Mouse (Mus musculus): ENCODE results near the gene Hist1h2ai. TPM values are rescaled to one million over a fixed set of nuclear protein-coding genes. Genes with fewer than 3 reads are reported as not detected.
"Not testable (repeated sequence)": the region's sequence is repeated elsewhere in the genome, so short reads cannot be mapped to it uniquely, and the experiment has no call there.

Hist1h2ai gene
- total RNA-seq (2014; fragmentation: Nextera tagmentation): 17.2 TPM in 1 of 2 replicates, not detected in the other
- 2,072 and 5,185 TPM in 2 replicates for total RNA-seq (2017)

DNA sequence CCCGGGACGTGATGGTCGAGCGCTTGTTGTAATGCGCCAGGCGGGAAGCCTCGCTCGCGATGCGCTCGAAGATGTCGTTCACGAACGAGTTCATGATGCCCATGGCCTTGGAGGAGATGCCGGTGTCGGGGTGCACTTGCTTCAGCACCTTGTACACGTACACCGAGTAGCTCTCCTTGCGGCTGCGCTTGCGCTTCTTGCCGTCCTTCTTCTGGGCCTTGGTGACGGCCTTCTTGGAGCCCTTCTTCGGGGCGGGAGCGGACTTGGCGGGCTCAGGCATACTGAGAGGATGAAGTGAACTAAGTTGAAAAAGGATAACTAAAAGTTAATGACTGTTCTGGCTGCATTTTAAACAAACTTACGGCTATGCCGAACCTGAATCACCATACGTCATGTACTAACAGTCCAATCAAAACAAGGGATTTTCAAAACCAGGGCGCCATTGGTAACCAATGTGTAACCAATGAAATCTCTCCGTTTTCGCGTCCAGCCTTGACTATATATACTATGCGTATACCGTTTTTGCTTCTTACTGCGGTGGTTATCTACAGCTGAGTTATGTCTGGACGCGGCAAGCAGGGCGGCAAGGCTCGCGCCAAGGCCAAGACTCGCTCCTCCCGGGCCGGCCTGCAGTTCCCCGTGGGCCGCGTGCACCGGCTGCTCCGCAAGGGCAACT lies at the start of gene Hist1h2ai, which contains the start of gene Hist1h2bl:
TSS of gene Hist1h2ai (plus strand) at position 559 of the 676 bp plus-strand sequence.
TSS of gene Hist1h2bl (minus strand) at position 280 of the 676 bp plus-strand sequence.
- peak; percentile 81 for ATAC-seq (replicated peaks; ENCODE audit: poor library complexity, severe bottlenecking)

DNA sequence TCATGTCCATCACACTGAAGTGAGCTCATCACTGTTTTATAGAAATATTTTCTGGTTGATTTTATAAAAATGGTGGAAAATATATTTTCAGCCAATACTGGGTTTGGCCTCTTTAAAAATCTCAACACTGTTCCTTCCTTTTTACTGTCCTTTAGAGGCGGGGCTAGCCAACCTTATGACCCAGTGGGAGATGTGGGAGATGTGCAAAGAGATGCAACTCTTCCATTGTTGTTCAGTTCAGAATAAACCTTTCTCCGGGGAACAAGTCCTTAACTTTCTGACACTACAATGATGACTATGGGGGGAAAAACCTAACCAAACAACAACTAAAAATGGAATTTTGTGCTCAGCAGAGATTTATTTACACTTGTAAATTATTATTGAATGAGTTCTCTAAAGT lies 38.9 kb upstream of the Hist1h2ai start, which contains the start of gene Olfr1360:
TSS of gene Olfr1360 (minus strand) at position 101 of the 400 bp plus-strand sequence.
- no peak for ATAC-seq (replicated peaks; ENCODE audit: poor library complexity, severe bottlenecking)

DNA sequence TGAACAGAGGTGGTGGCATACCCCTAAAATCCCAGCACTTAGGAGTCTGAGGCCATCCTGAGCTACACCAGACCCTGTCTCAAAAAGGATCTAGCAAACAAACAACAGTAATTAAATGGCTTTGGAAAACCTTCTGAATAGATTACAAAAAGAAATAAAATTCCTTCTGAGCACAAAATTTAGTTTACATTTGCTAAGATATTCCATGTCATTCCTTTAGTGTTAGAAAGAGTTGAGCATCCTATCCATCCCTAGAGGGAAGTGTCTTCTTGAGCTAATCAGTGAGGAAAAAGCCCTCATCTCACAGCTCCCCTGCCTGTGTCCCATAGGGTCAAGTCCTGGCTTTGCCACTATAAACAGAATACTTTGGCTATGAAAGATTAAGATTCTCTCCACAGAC lies 18.4 kb upstream of the Hist1h2ai start, which contains the start of gene Olfr1359:
TSS of gene Olfr1359 (plus strand) at position 301 of the 400 bp plus-strand sequence.
- ATAC-seq (replicated peaks; ENCODE audit: poor library complexity, severe bottlenecking): no peak

DNA sequence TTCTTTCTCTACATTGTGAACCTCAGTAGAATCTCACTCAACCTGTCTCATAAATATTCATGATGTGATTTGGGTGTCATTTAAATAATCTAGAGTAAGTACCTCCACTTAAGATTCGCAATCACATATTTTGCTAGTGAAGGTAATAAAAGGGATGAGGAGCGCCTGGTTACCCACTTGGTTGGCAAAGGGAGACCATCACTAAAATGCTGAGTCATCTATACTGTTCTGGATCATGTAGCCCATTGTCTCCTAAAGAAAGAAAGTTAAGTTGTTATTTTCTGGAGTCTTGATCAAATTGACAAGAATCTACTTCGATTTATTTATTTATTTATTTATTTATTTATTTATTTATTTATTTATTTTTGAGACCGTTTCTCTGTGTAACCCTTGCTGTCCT lies 9.6 kb upstream of the Hist1h2ai start:
- ATAC-seq (replicated peaks; ENCODE audit: poor library complexity, severe bottlenecking): no peak

DNA sequence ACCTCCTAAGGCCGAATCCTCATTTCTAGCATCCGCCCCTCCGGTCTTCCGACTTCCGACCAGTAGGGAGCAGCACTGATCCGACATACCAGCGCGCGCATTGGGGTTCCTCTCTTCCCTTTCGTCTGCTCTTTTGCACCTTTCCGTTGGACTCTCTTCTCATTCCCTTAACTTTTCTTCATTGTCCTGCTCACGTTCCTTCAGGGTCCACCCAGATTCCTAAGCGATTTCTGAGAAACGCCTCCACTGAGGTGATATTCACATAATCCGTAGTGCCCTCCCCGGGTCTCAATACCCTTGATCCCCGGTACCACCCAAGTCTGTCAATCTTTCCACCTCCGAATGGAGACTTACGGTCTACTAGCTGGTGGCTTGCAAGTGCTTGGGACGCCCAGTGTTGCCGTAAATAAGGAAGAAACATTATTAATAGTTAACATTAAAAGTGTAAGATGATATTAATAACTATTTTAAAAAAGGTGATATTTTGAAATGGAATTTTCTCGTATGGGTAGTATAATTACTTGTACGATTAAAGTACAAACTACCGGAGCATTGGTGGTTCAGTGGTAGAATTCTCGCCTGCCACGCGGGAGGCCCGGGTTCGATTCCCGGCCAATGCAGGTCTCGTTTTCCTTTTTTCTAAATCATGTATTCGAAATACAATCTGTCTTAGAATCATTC lies 6.1 kb upstream of the Hist1h2ai start:
- peak; percentile 89 for ATAC-seq (replicated peaks; ENCODE audit: poor library complexity, severe bottlenecking)

DNA sequence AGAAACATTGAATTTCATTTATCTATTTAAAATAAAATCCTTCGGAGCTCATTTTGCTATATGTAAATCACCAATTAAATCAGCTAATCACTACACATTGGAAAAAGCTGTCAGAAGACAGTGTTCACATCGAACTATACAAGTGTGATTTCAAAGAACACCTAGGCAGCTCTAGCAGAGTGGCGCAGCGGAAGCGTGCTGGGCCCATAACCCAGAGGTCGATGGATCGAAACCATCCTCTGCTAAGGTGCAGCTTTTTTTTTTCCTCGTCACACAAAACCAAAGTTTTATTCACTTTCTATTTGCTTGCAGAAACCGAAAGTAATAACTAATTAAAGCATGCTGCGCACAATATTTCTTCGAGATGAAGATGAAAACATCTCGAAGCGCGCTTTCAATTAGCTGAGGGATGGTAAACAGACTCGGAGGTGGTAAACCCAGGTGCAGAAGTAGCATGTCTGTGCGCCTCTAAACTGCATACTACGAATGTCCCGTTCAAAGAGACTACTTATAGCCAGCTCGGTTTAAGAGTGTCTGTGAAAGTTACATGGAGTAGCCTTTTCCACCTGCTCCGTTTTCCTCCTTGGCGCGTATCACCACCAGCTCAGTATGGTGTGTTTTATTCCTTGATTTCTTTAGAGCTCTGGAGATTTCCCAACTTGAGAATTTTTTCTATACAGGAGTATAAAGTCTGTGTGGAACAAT lies 5.2 kb upstream of the Hist1h2ai start:
- peak; percentile 46 for ATAC-seq (replicated peaks; ENCODE audit: poor library complexity, severe bottlenecking)

DNA sequence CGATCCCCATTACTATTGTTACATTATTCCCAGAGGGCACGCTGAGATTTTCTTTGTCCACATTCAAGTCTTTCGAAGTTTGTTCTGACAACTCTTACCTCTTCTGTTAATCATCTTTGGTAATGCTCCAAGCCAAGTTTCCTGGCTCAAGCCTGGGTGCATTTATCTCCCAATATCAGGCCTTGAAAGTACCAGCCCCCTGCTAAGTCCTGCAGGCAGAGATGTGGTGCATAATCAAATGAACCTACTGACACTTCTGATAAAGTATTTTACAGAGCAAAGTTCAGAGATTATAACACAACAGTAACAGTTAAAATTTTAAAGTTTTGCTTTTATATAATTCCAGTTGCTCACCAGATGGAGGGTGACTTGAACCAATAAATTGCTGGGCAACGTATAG lies 4.5 kb upstream of the Hist1h2ai start:
- no peak for ATAC-seq (replicated peaks; ENCODE audit: poor library complexity, severe bottlenecking)

DNA sequence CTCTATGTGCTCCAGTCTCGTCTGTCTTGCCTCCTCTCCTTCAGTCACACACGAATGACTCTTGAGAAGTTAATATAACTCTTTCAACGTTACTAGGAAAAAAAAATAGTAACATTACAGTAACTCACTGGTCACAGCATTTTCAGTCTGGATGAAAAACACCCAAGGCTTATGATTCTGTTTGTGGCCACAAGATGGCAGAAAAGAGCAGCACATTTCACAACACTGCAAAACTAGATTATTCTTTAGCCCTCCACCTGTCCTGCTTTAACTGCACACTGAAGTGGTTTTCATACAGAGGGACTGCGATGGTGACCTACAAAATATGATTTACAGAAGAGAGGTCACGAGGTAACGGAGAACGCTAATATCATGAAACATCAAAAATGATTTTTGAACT lies 1.5 kb upstream of the Hist1h2ai start:
- peak; percentile 21 for ATAC-seq (replicated peaks; ENCODE audit: poor library complexity, severe bottlenecking)

DNA sequence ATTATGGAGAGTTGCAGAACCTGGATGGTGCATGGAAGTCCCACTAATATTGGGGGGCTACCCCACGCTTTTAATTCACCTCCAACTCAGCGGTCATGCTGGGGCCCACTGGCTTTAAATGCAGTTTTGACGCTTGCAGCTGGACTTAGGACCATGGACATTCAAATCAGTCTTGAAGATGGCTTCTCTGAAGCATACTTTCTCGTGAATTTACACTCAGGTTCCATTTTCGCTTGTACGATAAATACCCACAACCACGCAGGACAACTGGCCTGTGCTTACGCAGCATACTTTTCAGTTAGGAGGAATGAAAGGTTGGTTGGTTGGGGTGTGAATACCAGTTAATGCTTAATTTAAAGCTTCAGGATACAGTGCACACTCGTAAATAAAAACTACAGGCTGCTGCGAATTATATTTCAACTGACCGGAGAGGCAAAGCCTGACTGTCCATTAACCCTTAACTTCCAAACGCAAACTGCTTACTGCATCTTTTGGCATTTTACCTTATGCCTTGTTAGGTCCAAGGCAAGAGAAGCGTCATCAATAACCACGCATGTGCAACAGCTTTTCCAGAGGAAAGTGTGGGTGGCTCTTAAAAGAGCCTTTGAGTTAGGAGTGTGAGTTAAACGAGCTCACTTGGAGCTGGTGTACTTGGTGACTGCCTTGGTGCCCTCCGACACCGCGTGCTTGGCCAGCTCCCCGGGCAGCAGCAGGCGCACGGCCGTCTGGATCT lies 925 bp upstream of the Hist1h2ai start:
- peak; percentile 20 for ATAC-seq (replicated peaks; ENCODE audit: poor library complexity, severe bottlenecking)

DNA sequence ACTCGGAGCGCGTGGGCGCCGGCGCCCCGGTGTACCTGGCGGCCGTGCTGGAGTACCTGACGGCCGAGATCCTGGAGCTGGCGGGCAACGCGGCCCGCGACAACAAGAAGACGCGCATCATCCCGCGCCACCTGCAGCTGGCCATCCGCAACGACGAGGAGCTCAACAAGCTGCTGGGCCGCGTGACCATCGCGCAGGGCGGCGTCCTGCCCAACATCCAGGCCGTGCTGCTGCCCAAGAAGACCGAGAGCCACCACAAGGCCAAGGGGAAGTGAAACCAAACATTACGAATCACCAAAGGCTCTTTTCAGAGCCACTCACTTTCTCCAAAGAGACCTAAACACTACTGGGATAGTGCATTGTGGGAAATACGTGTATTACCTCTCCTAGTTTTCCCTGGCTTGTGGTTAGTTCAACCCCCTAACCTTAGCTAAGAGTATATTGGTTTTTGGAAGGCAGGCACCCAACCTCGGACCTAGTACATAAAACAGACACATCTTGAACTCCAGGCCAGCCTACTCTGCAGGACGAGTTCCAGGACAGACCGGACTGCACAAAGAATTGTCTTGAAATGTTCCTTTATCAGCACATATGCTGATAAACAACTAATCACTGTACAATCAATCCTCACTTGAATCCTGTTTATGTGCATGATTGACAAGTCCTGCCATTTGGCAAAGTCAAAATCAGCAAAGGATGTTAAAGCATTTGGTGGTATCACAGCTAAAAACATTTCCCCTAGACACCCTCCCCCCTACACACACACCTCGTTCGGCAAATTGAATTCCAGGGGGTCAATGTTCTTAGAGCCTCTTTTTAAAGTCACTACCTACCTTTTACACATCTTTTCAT lies 544 bp downstream of the Hist1h2ai start:
- peak; percentile 43 for ATAC-seq (replicated peaks; ENCODE audit: poor library complexity, severe bottlenecking)

DNA sequence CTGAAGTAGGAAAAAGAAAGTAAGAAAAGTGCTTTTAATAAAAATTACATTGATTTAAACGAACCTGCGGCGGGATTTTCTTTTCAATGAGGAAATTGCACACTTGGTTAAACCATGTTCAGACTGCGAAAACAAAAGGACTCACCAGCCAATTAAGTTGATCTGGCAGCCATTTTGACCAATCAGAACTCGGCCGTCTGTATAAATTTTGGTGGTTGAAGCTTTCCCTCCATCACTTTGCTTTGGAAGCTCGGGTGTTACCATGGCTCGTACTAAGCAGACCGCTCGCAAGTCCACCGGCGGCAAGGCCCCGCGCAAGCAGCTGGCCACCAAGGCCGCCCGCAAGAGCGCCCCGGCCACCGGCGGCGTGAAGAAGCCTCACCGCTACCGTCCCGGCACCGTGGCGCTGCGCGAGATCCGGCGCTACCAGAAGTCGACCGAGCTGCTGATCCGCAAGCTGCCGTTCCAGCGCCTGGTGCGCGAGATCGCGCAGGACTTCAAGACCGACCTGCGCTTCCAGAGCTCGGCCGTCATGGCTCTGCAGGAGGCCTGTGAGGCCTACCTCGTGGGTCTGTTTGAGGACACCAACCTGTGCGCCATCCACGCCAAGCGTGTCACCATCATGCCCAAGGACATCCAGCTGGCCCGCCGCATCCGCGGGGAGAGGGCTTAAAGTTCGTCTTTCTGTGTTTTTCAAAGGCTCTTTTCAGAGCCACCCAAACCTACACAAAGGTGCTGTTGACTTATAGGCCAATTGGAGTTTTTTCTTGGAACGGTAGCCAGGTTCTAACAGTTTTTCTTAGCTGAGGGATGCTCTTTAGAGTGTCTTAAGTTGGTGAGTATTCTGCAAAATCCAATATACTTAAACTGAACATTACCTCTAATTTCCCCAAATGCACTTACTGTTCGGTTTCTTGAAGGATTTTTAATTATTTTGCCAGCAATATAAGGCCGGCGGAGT lies 1.5 kb downstream of the Hist1h2ai start, which contains the start of gene Hist1h3h:
TSS of gene Hist1h3h (plus strand) at position 263 of the 961 bp plus-strand sequence.
- ATAC-seq (replicated peaks; ENCODE audit: poor library complexity, severe bottlenecking): peak; percentile 33

DNA sequence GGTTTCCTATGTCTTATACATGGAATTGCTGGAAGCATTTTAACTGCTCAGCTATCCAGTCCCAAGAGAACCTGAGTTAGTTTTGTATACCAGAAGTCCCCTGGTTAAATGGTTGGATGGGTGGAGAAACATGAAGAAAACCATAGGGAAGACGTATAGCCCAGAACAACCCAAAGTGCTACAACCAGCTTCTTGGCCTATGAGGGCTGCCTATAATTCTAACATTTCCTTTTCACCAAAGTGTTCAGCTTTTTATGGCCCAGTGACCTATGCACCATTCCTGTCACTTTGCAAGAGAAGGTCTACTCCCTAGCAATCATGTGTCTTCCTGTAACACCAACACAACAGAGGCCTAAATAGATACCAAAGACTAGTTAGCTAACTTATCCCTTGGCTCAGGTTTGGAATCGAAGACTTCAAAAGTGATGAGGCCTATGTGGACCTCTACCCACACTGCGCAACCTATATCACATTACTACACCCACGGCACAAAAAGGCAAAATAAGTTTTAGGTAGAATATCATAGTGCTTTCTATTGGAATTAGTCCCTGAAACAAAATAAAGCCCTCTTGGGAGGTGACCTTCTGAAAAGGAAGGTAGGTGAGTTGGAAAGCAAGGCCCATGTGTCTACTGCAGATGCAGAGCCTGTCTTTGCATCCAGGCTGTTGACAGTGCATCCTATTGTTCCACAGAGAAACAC lies 2.3 kb downstream of the Hist1h2ai start:
- ATAC-seq (replicated peaks; ENCODE audit: poor library complexity, severe bottlenecking): no peak

DNA sequence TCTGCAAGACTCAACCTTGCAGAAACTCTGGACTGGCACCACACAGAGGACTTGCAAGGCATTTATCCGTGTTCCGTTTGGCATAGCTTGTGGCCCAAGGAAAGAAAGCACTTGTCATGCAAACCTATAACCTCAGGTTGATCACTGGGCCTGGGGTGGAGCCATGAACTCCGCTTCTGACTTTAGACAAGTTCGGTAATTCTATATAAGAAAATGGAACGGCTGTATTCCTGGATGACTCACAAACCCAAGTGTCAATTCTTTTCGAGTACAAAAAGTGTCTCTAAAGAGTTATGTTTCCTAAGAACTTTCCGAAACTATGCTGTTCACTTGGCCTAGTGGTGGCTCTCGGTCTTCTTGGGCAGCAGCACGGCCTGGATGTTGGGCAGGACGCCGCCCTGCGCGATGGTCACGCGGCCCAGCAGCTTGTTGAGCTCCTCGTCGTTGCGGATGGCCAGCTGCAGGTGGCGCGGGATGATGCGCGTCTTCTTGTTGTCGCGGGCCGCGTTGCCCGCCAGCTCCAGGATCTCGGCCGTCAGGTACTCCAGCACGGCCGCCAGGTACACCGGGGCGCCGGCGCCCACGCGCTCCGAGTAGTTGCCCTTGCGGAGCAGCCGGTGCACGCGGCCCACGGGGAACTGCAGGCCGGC lies 5.0 kb downstream of the Hist1h2ai start:
- not testable (repeated sequence) for ATAC-seq (replicated peaks; ENCODE audit: poor library complexity, severe bottlenecking)

DNA sequence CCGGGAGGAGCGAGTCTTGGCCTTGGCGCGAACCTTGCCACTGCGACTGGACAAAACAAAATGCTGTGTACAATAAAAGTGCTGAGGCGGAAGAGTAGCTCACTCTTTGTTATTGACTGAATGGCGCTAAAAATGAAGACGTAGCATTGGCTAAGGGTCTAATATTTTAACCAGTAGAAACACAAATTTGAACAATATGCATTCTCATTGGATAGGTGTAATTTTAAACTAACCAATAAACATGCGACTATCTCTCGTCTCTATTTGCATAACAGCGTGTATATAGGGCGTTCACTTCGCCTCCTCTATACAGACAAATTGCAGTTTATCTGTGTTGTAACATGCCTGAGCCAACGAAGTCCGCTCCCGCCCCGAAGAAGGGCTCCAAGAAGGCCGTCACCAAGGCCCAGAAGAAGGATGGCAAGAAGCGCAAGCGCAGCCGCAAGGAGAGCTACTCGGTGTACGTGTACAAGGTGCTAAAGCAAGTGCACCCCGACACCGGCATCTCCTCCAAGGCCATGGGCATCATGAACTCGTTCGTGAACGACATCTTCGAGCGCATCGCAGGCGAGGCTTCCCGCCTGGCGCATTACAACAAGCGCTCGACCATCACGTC lies 5.6 kb downstream of the Hist1h2ai start, which contains the start of gene Hist1h2bm:
TSS of gene Hist1h2bm (plus strand) at position 288 of the 616 bp plus-strand sequence.
- ATAC-seq (replicated peaks; ENCODE audit: poor library complexity, severe bottlenecking): peak; percentile 94

DNA sequence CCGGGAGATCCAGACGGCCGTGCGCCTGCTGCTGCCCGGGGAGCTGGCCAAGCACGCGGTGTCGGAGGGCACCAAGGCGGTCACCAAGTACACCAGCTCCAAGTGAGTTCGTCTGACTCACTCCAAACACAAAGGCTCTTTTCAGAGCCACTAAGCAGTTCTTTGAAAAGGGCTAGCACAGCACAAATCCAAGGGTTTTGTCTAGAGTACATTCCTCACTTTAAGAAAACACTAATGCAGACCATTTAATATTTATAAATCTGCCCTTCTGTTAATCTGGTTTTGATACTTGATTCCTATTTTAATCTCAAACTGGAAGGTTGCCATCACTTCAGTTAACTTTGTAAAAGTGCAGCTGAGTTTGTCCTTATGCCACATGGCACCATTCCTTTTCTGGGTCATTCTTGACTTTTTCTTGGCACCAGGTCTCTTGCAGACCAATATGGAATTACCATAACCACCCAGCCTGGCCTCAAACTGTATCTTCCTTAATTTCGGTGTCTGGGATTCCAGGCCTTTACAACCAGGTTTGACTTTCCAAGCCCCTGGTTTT lies 6.2 kb downstream of the Hist1h2ai start:
- no peak for ATAC-seq (replicated peaks; ENCODE audit: poor library complexity, severe bottlenecking)

All from granulocyte monocyte progenitor cell, adult 5-6 weeks (primary cell).